Comparison of ENCODE assay signal across 14 mouse cellular contexts in genomic region chr8:81953101-81953500, GRCm38 (mm10).
"Had no signal": no experiment of that assay in that cellular context is flagged by ENCODE, and none has a peak within 500 bp of the region (broad histone marks: within the 10 kb centered on the region; RNA-seq: fewer than 3 reads in every experiment).

No protein-coding gene starts in this region.

- H3K27ac ChIP-seq: lung, embryonic 15.5 days; midbrain, embryonic 10.5 days; midbrain, embryonic 12.5 days; neural tube, embryonic 12.5 days; stomach, embryonic 15.5 days; stomach, postnatal 0 days had no signal

- DNase-seq: lung, adult 2 months; lung, postnatal 10 days; lung, postnatal 4 days; midbrain, embryonic 14.5 days; right cerebral cortex, postnatal 14 days; thymus, adult 2 months; thymus, postnatal 25 days; thymus, postnatal 4 days had no signal

- H3K27me3 ChIP-seq: lung, embryonic 15.5 days; midbrain, embryonic 12.5 days; neural tube, embryonic 12.5 days; stomach, embryonic 15.5 days had no signal

- H3K9ac ChIP-seq: lung, embryonic 15.5 days; midbrain, embryonic 12.5 days; neural tube, embryonic 12.5 days; stomach, embryonic 15.5 days had no signal

- H3K4me1 ChIP-seq: lung, embryonic 15.5 days; midbrain, embryonic 10.5 days; midbrain, embryonic 12.5 days; neural tube, embryonic 12.5 days; stomach, embryonic 15.5 days had no signal

- H3K9me3 ChIP-seq: lung, embryonic 15.5 days; midbrain, embryonic 10.5 days; midbrain, embryonic 12.5 days; neural tube, embryonic 12.5 days; stomach, embryonic 15.5 days had no signal

- H3K4me3 ChIP-seq: lung, embryonic 15.5 days; midbrain, embryonic 10.5 days; midbrain, embryonic 12.5 days; neural tube, embryonic 12.5 days; stomach, embryonic 15.5 days had no signal

- H3K4me2 ChIP-seq: lung, embryonic 15.5 days; midbrain, embryonic 12.5 days; neural tube, embryonic 12.5 days; stomach, embryonic 15.5 days had no signal

- H3K36me3 ChIP-seq: lung, embryonic 15.5 days; midbrain, embryonic 10.5 days; midbrain, embryonic 12.5 days; neural tube, embryonic 12.5 days; stomach, embryonic 15.5 days had no signal
